Mouse (Mus musculus): ENCODE measurements at regions not wholly inside any gene's neighbourhood (a gene's known extent, or its start where the extent isn't known, plus 50 kb on each side); places are given as distances from the start of the nearest gene placed in this dataset.

GRCm38 (mm10) chr16:24296790-24297189, 96.5 kb upstream of the Lpp start:
- Histone ChIP-seq H3K36me3 (no peaks in the 10 kb centered on the region), H3K27ac (no peak overlapping the region), H3K9me3 (replicated peaks) (no peaks in the 10 kb centered on the region), H3K27me3 (ENCODE audit: low read depth, poor library complexity, severe bottlenecking) (no peaks in the 10 kb centered on the region), H3K4me3 (no peak overlapping the region), H3K4me1 (no peaks in the 10 kb centered on the region)
- WGBS, result 70% methylated on average over 3 of the region's 3 CpGs
- no peak for DNase-seq (ENCODE audit: low spot score)

DNA sequence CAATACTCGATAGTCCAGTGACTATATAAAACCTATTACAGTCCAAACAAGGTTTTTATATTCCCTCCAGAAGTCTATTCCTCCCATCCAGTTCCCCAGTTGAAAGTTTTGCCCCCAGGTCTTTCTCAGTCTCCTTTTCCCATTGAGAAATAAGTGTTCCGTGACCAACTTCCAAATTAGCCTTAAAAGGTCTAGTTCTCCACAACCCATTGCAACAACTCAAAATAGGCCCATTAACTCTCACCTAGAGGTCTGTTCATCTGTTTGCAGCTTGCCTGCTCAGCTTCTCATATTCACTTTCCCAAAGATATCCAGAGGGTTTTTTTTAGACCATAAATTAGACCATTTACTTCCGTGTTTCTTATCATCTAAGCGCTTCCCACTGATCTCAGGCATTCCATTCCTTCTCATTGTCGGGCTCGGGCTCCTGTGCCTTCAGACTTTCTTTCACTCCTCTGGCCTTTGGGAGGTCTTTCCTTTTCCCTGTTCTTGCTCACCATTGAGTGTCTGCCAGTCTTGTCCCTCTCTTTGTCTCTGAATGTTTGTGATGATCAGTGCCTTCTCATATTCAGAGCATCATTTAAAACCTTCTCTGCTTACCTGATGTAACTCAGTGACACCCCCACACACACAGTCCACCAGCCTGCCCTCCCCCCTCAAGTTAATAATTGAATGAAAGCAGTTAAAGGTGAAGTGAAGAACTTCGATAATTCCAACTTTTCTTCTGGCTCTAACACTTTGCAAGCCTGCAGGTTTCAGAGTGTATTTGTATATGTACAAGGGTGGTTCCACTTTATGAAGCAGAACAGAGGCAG, 97.5 kb upstream of the Lpp start:
- no peak for DNase-seq (ENCODE audit: low spot score)
- Histone ChIP-seq H3K27ac (no peak overlapping the region), H3K4me1 (no peaks in the 10 kb centered on the region), H3K4me3 (no peak overlapping the region), H3K36me3 (no peaks in the 10 kb centered on the region), H3K9me3 (replicated peaks) (no peaks in the 10 kb centered on the region), H3K27me3 (ENCODE audit: low read depth, poor library complexity, severe bottlenecking) (no peaks in the 10 kb centered on the region)
- 83% methylated on average over 7 of the region's 7 CpGs for WGBS

DNA sequence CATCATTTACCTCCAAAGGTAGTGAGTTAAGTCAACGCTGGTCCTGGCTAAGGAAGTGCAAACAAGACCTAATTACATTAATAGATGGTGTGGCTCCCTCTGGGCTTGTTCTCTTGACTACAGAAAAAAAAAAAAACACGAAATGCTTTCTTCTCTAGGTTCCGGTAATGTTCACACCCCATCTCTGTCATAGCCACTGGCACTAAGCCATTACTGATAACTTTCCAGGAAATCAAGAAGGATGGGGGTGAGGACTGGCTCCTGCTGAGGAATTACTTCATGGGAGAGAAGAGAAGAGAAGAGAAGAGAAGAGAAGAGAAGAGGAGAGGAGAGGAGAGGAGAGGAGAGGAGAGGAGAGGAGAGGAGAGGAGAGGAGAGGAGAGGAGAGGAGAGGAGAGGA, 109.1 kb upstream of the Lpp start:
- WGBS, result 59% methylated on average over 3 of the region's 3 CpGs
- no peak overlapping the region for H3K27ac ChIP-seq
- no peak for DNase-seq (ENCODE audit: low spot score)

GRCm38 (mm10) chr16:24282194-24282683, 111.1 kb upstream of the Lpp start:
- Histone ChIP-seq H3K27ac (peak overlapping the region; percentile 74), H3K36me3 (no peaks in the 10 kb centered on the region), H3K4me3 (no peak overlapping the region), H3K27me3 (ENCODE audit: low read depth, poor library complexity, severe bottlenecking) (no peaks in the 10 kb centered on the region), H3K4me1 (peaks cover 11% of the 10 kb centered on the region), H3K9me3 (replicated peaks) (no peaks in the 10 kb centered on the region)
- DNase-seq (ENCODE audit: low spot score), result peak; percentile 54
- WGBS, result 22% methylated on average over 6 of the region's 6 CpGs

More for the DNA sequence above, 109.1 kb upstream of the Lpp start:
- no peaks in the 10 kb centered on the region for H3K36me3 ChIP-seq
- no peaks in the 10 kb centered on the region for H3K27me3 ChIP-seq (ENCODE audit: low read depth, poor library complexity, severe bottlenecking)
- peaks cover 11% of the 10 kb centered on the region for H3K4me1 ChIP-seq
- no peak overlapping the region for H3K4me3 ChIP-seq
- H3K9me3 ChIP-seq (replicated peaks), result no peaks in the 10 kb centered on the region

- no peaks in the 10 kb centered on the region for H3K9me3 ChIP-seq (replicated peaks)
- DNase-seq (ENCODE audit: low spot score), result no peak
- H3K4me1 ChIP-seq, result peaks cover 11% of the 10 kb centered on the region
- no peaks in the 10 kb centered on the region for H3K27me3 ChIP-seq (ENCODE audit: low read depth, poor library complexity, severe bottlenecking)
- no peak overlapping the region for H3K4me3 ChIP-seq
- no peaks in the 10 kb centered on the region for H3K36me3 ChIP-seq
- peak overlapping the region; percentile 74; the same call in 1 of the 2 replicates for H3K27ac ChIP-seq
- 83% methylated on average over 5 of the region's 5 CpGs for WGBS
These were observed 111.7 kb upstream of the Lpp start for GRCm38 (mm10) chr16:24281561-24281960.

- no peaks in the 10 kb centered on the region for H3K9me3 ChIP-seq (replicated peaks)
- H3K27me3 ChIP-seq (ENCODE audit: low read depth, poor library complexity, severe bottlenecking), result no peaks in the 10 kb centered on the region
- DNase-seq (ENCODE audit: low spot score), result no peak
- H3K4me1 ChIP-seq, result peaks cover 11% of the 10 kb centered on the region
- 80% methylated on average over 7 of the region's 7 CpGs for WGBS
- H3K27ac ChIP-seq, result no peak overlapping the region
- no peak overlapping the region for H3K4me3 ChIP-seq
- no peaks in the 10 kb centered on the region for H3K36me3 ChIP-seq
These were observed 115.5 kb upstream of the Lpp start for GRCm38 (mm10) chr16:24277857-24278256.

DNA sequence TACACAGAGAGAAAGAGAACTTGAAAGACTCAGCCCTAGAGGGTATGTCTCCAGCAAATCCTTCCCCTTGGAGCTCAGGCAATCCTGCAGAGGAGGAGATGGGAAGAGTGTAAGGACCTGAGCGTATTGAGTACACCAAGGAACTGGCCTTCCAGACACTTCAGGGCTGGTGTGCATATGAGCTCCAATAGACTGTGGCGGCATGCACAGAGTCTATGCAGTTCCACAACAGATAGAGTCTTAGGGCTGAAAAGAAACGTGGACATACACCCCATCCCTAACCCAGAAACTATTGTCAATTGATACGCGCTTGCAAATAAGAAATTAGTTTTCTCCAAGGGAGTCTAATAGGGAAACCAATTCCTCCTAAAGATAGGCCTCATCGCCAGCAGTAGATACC, 130.6 kb upstream of the Lpp start:
- WGBS, result 93% methylated on average over 6 of the region's 6 CpGs
- DNase-seq (ENCODE audit: low spot score), result no peak
- H3K27me3 ChIP-seq (ENCODE audit: low read depth, poor library complexity, severe bottlenecking), result no peaks in the 10 kb centered on the region
- H3K4me3 ChIP-seq, result no peak overlapping the region
- no peaks in the 10 kb centered on the region for H3K4me1 ChIP-seq
- H3K27ac ChIP-seq, result no peak overlapping the region
- no peaks in the 10 kb centered on the region for H3K36me3 ChIP-seq
- H3K9me3 ChIP-seq (replicated peaks), result no peaks in the 10 kb centered on the region

DNA sequence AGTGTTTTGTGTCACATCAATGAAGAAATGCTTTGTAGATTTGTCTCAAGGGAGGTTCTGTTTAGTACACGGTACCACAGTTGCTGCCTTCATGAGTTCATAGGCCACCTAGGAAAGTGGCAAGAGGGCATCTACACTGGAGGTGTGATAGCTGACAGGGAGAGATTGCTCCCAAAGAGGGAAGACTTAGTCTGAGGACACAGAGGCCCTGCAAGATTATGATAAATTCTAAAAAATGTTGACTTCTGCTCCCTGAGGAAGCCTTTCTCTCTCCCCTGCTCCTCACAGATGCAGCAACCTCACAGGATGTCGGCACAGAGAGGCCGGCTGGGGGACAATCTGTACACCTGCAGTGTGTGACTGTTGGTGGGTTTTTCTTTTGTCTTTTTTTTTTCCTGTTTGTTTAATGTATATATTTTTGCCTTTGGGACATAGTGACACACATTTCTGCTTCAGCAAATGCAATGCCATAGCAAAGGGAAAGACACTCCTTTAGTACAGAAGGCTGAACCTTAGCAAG, 133.5 kb upstream of the Lpp start:
- Histone ChIP-seq H3K27ac (no peak overlapping the region), H3K36me3 (no peaks in the 10 kb centered on the region), H3K4me1 (no peaks in the 10 kb centered on the region), H3K4me3 (no peak overlapping the region), H3K27me3 (ENCODE audit: low read depth, poor library complexity, severe bottlenecking) (no peaks in the 10 kb centered on the region), H3K9me3 (replicated peaks) (no peaks in the 10 kb centered on the region)
- no peak for DNase-seq (ENCODE audit: low spot score)
- WGBS, result 88% methylated on average over 3 of the region's 3 CpGs

- DNase-seq (ENCODE audit: low spot score), result no peak
- no peak overlapping the region for H3K27ac ChIP-seq
- no peaks in the 10 kb centered on the region for H3K36me3 ChIP-seq
- no peaks in the 10 kb centered on the region for H3K4me1 ChIP-seq
- H3K4me3 ChIP-seq, result no peak overlapping the region
- WGBS, result 42% methylated on average over 1 of the region's 1 CpGs
- no peaks in the 10 kb centered on the region for H3K27me3 ChIP-seq (ENCODE audit: low read depth, poor library complexity, severe bottlenecking)
- H3K9me3 ChIP-seq (replicated peaks), result no peaks in the 10 kb centered on the region
These were observed 134.3 kb upstream of the Lpp start for GRCm38 (mm10) chr16:24258991-24259390.

- Histone ChIP-seq H3K9me3 (replicated peaks) (no peaks in the 10 kb centered on the region), H3K4me1 (no peaks in the 10 kb centered on the region), H3K4me3 (no peak overlapping the region), H3K27me3 (ENCODE audit: low read depth, poor library complexity, severe bottlenecking) (no peaks in the 10 kb centered on the region), H3K27ac (no peak overlapping the region), H3K36me3 (no peaks in the 10 kb centered on the region)
- no peak for DNase-seq (ENCODE audit: low spot score)
- 83% methylated on average over 10 of the region's 10 CpGs for WGBS
These were observed 138.3 kb upstream of the Lpp start for GRCm38 (mm10) chr16:24255037-24255436.

- H3K27me3 ChIP-seq (ENCODE audit: low read depth, poor library complexity, severe bottlenecking), result no peaks in the 10 kb centered on the region
- no peak overlapping the region for H3K27ac ChIP-seq
- no peak overlapping the region for H3K4me3 ChIP-seq
- DNase-seq (ENCODE audit: low spot score), result no peak
- no peaks in the 10 kb centered on the region for H3K4me1 ChIP-seq
- no peaks in the 10 kb centered on the region for H3K9me3 ChIP-seq (replicated peaks)
- H3K36me3 ChIP-seq, result no peaks in the 10 kb centered on the region
These were observed 138.7 kb upstream of the Lpp start for GRCm38 (mm10) chr16:24254590-24254989.

DNA sequence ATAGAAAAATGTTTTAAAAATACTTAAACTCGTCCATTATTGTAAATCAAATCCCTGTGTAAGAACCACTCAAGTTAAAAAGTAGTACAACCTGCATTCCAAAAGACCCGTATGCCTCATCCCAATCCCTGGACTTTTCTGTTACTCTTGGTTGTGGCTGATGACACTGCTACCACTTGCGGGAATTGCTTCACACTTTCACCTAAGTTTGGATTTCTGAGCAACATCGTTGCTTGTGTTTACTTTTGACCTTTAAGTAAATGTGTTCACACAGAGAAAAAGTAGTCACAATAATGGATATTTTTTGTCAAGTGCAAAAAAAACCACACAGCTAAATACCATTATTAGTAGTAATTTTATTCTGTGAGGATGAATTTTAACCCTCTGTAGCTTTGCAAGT, 139.2 kb upstream of the Lpp start:
- no peak for DNase-seq (ENCODE audit: low spot score)
- no peak overlapping the region for H3K27ac ChIP-seq
- WGBS, result 88% methylated on average over 4 of the region's 4 CpGs
- H3K9me3 ChIP-seq (replicated peaks), result no peaks in the 10 kb centered on the region
- H3K36me3 ChIP-seq, result no peaks in the 10 kb centered on the region
- no peaks in the 10 kb centered on the region for H3K4me1 ChIP-seq
- no peak overlapping the region for H3K4me3 ChIP-seq
- no peaks in the 10 kb centered on the region for H3K27me3 ChIP-seq (ENCODE audit: low read depth, poor library complexity, severe bottlenecking)

DNA sequence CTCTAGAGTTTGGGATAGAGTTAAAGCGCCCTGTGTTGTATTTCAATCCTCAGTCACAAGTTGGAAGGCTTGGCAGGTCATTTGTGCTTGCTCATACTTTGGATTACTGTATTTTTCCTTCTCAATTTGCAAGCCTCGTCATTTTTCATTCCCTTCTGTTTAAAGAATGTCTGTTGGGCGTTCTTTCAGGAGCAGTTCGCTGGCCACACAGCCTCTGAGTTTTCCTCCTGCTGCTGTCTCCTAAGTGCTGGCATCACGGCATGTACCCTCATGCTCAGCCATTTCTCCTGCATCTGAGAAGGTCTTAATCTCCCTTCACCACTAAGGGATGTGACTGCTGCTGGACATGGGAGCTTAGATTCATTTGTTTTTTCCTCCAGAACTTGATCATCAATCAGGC, 146.0 kb upstream of the Lpp start:
- WGBS, result 88% methylated on average over 5 of the region's 5 CpGs
- Histone ChIP-seq H3K4me1 (no peaks in the 10 kb centered on the region), H3K27ac (no peak overlapping the region), H3K9me3 (replicated peaks) (no peaks in the 10 kb centered on the region), H3K4me3 (no peak overlapping the region), H3K27me3 (ENCODE audit: low read depth, poor library complexity, severe bottlenecking) (no peaks in the 10 kb centered on the region), H3K36me3 (no peaks in the 10 kb centered on the region)
- no peak for DNase-seq (ENCODE audit: low spot score)
